Mouse (Mus musculus) naive thymus-derived CD4-positive, alpha-beta T cell, adult 2 months (primary cell): ENCODE measurements around the gene Nmt1.
A peak's percentile ranks its signal among the peaks of the same experiment; 100 is the strongest.

Source experiments
- DNase-seq: peaks from one replicate; pipeline ENCODE4 v3.0.0-alpha.2; 2011; ENCODE audit warnings: low read depth

Nmt1 gene

DNA sequence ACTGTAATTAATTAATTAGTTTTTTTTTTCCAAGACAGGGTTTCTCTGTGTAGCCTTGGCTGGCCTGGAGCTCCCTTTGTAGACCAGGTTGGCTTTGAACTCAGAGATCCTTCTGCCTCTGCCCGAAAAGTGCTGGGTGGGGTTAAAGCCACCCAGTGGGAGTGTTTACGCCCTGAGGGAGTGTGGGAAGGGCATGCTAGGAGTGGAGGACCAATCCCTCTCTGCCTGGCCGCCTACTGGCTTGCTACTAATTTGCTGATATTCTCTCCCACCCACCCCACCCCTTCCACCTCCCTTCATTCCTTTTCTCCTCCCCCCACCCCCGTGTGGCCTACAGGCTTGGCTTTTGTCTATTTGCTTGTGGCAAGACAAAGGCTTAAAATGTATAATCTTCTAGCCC lies 78.4 kb downstream of the Nmt1 start:
- DNase-seq: no peak

DNA sequence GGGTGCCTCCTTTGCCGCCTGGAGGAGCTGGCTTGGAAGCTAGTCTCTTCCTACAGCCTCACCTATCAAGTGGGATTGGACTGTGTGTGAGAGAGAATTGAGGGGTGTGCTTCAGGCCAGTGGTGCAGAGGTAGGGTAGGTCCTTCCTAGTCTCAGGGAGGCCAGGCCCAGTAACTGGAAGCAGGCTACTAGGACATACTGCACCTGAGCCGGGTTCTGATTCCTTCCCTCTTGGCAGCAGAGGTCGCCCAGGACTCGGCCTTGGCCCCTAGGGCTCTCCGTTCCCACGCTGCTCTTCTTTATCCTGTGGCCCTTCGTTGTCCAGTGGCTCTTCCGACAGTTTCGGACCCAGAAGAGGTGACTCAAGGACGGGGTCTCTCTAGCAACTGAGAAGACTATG lies 83.3 kb downstream of the Nmt1 start:
- DNase-seq: no peak

DNA sequence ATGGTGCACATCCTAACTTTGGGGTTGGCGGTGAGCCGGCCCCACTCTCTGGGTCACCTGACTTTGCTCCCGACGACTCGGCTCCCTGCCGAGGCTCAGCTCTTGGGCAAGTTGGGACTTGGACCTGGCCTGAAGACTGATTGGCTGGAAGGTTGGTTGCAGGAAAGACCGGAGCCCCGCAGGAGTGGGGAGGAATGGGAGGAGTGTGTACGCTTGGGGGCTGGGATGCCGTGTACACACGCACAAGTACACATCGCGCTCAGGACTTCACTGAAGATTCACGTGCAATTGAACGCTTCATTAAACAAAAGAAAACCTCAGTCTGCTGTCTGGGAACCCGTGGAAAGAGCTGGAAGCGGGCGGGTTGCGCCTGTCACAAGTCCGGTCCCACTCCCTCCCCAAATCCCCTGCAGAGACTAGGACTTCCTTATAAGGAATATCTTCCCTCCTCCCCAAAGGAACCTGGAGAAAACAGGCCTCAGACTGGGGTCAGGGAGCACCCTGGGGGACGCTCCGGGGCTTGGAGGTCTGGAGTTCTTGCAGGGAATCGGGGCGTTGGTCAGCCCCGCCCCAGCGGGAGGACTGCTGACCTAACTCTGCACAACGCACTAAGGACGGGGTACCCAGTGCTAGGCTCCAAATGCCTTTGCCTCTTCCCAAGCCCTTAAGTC lies 84.0 kb downstream of the Nmt1 start:
- no peak for DNase-seq

DNA sequence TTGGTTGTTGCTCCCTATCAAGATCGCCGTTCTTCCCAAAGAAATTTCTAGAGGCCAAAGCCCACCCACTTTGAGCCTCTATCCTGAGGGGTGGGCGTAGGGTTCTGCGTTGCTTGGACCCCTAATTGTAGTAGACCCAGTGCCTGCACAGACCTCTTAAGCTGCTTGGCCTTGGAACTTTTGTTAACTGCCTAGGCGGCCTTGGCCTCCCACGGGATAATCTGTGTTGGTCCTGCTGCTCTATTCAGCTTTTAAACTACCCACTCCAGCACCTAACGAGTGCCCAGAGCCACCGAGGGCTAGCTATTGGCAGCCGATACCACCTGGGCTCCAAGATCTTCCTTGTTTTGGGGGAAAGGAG lies 84.5 kb downstream of the Nmt1 start:
- no peak for DNase-seq

DNA sequence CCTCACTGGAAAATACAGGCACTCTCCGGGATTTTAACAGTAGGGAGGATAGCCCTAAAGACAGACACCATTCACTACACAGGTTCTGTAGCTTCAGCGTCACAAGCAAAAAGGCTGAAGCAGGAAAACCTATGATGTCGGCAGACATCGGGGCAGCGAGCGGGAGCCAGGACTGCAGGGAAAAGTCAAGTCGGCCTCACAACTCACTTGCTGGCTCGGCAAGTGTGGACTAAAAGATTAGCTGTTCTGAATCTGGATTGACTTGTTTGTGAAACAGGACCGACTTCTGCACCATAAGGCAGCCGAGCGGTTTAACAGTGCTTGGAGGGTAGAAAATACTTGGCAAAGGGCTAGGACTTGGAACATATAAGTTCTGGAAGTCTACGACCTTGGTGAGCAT lies 85.0 kb downstream of the Nmt1 start:
- no peak for DNase-seq

DNA sequence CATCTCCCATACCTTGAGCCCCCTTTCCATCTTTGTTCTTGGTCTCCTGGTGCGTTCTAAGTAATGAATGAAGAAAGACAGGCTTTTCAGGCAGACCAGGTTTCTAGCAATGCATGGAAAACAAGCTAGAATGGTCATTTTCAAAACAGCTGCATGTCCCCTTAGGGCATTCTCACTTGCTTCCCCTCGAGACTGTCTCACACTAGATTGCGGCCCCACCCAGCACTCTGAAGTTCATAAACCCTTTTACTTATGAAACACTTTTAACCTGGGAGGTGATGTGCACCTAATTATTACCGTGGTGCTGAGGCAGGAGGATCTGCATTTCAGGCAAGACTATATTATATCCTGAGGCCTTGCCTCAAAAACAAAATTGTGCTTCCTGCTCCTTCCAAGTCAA lies 85.8 kb downstream of the Nmt1 start:
- DNase-seq: no peak

DNA sequence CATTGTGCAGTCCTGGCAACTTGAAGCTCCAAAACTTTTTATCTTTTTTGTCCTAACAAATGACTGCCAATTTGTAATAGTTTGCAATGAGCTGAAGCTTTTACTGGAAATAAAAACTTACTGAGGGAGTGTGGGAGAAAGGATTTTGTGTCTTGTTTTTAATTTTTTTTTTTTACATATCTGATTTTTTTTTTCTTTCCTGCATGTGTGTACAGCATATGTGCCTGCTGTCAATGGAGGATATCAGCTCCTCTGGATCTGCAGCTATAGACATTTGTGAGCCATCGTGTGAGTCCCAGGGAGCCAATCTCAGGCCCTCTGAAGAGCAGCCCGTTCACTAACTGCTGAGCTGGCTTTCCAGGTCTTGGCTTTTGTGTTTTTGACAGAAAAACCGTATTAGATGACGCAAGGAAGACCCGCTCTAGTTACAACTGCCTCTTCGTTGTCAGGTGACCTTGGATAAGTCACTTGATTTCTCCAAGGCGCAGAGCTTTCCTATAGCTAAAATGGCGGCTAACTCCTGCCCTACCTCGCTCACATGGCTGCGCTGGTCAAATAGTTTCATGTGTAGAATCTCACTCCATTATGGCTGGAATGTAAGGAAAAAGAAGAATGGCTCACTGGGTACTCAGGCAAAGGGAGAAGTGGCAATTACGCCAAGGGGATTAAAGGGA lies 86.4 kb downstream of the Nmt1 start:
- DNase-seq: peak; percentile 42

DNA sequence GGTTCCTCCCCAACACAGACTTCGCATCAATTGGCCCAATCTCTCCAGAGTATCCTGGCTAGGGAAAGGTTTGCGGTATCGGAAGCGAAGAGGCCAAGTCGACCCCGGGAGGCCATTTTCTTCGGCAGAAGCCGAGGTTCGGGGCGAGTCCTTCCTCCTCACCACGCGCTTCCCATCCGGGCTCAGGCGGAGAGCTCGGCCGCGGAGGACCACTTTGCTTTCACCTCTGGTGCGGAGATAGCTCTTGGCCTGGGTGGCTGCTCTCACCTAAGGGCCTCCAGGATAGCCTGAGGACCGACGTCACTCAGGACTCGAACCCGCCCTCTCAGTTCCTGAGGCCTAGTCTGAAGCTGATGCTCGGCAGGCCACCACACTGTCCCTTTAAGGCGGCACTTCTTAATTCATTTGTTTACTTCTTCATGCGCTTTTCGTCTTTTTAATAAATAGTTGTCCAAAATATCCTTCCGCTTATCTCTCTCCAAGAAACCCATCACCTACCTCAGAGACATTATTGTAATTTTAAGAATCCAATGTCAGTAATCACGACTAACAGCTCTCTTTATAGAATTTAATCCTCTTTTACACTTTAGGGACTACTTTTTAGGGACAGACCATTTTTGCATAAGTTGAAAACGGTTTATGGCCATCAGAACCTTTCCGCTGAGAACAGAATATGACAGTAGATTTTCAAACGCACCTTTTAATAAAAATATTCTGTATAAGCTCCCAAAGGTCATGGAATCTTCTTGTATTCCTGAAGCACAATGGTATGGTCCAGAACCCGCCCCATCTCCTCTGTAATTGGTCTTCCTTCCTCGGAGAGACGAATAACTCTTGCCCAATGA lies 87.4 kb downstream of the Nmt1 start:
- DNase-seq: no peak

DNA sequence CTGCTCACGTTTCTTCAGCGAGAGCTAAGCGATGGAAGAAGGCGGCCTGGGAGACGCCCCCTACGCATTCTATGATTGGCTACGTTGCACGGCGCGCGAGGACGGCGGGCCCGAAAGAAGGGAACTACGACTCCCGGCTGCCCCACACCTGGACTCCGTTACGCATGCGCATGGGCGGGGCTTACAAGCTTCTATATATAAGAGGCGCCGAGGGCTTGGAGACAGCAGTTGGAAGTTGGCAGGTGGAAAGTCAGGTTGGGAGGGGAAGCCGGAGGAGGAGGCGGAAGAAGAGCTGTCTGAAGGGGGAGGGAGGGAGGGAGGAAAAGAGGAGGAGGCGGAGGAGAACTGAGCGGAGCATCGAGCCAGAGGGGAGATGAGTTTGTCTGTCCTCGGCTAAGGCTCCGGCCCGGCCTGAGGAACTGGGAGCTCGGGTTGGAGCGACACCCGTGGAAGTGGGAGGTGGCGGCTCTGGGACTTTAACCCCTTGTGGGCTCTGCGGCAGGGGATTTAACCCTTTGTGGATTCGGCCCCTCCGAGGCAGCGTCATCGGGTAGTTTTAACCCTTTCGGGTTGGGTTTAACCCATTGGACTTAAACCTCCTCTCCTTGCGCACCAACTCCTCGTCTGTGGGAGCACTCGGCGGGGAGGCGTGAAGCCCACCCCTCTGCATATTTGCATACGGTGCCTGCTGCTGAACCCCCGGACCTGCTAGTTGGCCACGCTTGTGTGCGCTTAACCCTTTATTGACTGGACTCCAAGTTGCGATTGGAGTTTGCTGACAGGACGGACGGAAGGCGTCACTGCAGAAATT lies 88.2 kb downstream of the Nmt1 start, which contains the start of gene Hexim1:
Gene Hexim1, plus strand, starts transcription at position 224 of the 811 bp plus-strand sequence.
- DNase-seq: peak; percentile 100

DNA sequence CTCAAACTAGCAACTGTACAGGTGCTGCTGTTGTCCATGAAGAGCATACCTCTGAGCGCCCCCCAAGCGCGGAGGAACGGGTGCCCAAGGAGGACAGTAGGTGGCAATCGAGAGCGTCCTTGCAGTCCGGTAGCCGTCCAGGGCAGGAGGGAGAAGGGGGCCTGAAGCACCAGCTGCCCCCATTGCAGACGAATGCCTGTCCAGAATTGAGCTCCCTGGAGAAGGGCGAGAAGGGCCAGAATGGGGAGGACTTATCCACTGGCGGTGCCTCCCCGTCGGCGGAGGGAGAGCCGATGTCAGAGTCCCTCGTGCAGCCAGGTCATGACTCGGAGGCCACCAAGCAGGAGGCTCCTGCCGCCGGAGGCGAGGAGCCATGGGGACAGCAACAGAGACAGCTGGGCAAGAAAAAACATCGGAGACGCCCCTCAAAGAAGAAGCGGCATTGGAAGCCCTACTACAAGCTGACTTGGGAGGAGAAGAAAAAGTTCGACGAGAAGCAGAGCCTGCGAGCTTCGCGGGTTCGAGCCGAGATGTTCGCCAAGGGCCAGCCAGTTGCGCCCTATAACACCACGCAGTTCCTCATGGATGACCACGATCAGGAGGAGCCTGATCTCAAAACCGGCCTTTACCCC lies 89.1 kb downstream of the Nmt1 start:
- peak; percentile 72 for DNase-seq

DNA sequence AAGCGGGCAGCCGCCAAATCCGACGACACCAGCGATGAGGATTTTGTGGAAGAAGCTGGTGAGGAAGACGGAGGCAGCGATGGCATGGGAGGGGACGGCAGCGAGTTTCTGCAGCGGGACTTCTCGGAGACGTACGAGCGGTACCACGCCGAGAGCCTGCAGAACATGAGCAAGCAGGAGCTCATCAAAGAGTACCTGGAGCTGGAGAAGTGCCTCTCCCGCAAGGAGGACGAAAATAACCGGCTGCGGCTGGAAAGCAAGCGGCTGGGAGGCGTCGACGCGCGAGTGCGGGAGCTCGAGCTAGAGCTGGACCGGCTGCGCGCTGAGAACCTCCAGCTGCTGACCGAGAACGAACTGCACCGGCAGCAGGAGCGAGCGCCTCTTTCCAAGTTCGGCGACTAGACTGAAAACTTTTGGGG lies 89.6 kb downstream of the Nmt1 start:
- DNase-seq: peak; percentile 61
